Mouse (Mus musculus): ENCODE measurements around the gene Dync1i2.

Dync1i2 gene

DNA sequence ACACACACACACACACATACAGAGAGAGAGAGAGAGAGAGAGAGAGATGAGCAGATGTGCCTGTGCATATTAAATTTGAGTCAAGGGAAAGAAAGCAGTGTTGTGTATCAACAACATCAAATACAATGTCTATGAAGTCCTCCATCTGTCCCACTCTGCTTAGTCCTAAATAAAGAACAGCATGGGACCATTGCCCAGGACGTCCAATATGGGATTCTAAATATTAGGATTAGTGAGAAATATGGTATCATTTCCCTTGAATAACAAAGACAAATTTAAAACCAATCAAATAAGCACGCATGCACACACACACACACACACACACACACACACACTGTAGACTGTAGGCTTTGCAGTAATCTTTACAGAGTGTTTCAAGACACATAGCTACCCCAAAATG is 9.6 kb upstream of the Dync1i2 start:
- in situ Hi-C loops (cut with MboI; ENCODE audit: low sequenced_read_pairs) = no loop called here

DNA sequence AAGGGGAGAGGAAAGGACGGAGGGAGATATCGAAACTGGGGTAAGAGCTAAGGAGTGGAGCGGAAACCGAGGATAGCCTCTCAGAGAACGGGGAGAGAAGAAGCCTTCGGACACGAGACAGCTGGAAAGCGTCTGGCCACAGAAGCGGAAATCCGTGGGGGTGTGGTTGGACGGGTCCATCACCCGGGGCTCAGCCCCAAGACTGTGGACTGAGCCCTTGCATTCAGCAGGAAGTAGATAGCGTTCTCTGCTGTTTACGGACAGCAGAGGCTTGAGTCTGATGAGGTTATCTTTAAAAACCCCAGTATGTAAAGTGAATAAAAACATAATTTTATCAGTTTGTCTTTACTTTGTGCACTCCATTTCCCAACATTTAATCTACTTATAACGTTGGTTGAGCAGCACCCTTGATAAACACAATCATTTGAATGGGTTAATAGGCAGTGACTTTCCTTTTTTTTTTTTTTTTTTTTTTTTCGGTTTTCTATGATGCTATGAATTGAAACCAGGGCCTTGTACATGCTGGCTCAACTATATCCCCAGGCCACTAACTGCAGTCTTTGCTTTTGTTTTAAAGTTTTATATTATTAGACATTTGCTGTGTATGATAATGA is 7.6 kb upstream of the Dync1i2 start:
- in situ Hi-C loops (cut with MboI; ENCODE audit: low sequenced_read_pairs) = no loop called here

DNA sequence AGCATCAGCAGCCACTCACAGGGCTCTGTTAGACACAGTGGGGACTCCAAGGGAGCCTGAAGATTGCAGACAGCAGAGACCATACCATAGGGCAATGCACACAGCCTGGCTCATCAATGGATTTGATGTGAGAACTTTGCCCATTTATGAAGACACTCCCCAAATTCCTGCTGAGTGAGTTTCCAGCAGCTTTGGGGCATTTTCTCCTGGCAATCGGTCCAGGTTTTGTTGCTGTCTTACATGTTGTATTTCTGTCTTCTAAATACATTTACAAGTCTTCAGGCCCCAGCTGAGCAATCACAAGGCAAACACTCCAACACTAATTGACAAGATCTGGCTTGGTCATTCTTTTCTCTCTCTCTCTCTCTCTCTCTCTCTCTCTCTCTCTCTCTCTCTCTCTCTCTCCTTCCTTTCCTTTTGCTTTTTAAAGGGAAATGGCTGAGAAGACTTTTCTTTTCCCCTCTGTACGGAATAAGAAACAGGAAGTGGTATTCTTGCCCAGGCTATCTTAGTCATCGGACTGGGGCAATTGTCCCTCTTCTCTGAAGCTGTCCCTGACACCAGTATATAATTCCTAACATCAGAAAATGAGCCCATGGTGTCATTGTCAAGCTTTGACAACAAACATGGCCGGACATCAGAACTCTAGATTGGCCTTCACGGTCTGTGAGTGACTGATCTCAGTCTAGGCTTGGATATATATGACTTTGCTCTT is 2.3 kb upstream of the Dync1i2 start:
- in situ Hi-C loops (cut with MboI; ENCODE audit: low sequenced_read_pairs) = no loop called here

DNA sequence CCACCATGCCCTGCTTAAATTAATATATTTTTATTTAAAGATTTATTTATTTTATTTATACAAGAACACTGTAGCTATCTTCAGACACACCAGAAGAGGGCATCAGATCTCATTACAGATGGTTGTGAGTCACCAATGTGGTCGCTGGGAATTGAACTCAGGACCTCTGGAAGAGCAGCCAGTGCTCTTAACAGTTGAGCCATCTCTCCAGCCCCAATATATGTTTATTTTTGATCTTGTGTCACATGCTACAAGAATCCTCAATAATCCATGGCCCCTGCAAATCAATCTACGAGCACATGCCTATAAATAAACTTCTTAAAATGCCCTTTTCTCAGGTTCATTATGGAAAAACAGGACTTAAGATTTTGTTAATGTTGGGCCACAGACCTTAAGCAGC is 410 bp upstream of the Dync1i2 start:
- in situ Hi-C loops (cut with MboI; ENCODE audit: low sequenced_read_pairs) = no loop called here

DNA sequence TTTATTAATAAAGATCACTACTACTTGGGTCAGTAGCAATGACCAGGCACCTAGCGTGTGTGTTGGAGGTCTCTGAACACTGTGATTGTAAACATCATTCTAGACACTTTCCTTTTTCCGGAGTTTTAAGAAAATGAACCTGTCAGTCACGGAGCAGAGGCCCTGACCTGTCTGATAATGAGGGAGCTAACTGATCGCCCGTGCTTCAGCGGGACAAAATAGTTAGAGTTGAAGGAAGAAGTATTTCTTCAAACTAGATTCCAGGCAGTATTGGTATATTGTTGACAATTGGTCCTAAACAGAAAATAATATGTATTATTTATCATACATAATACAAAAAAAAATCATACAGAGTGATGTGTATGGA is 837 bp downstream of the Dync1i2 start:
- in situ Hi-C loops (cut with MboI; ENCODE audit: low sequenced_read_pairs) = no loop called here

DNA sequence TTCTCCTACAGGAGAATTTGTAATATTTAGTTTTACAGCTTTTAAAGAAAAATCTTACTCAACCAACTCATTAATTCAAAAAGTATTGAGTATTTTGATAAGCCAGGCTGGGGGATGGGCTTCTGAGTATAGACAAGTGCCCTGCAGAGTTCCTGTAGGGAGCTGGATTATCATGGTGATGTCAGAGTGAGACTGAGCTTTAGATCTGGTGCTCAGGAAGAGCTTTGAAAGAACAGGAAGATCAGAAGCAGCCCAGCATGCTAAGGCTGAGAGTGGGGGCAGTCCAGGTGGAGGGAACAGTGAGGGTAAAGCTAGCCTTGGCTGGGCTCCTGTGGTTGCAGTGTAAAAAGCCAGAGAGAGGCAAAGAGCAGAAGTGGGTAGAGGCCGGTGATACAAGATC is 9.5 kb downstream of the Dync1i2 start:
- in situ Hi-C loops (cut with MboI; ENCODE audit: low sequenced_read_pairs) = no loop called here

DNA sequence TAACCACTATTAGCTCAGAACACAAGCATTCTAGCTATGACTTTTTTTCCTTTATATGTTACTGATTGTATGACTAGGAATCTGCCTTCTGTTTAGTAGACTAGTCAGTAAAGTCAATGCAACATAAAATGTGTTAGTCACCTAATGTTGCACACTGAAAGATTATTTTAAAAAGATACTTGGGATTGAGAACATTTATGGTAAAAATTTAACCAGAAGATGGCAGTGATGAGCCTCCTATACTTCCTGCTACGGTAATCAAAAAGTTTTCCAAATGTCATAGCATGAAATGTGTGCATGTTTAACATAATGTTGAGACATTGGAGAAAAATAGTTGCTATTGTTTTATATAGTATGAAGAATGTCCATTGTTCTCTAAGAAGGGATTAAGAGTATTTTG is 15.9 kb downstream of the Dync1i2 start:
- in situ Hi-C loops (cut with MboI; ENCODE audit: low sequenced_read_pairs) = no loop called here

DNA sequence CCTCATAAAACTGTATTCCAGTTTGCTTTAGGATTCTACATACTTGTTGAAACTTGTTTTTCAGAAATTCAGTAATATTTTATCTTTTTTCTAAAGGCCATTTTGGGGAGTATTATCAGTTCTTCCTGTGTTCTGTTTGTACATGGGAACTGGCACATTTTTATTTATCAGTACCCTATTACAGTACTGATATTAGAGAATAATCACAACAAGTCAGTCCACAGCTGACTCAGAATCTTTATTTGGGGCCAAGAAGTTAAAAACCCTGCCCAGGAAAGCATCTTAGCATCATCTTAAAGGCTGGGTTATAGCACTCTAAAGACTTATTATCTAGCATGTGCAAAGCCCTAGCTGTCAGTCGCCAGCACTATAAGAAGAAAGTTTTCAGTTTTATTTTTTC is 18.1 kb downstream of the Dync1i2 start:
- in situ Hi-C loops (cut with MboI; ENCODE audit: low sequenced_read_pairs) = no loop called here

DNA sequence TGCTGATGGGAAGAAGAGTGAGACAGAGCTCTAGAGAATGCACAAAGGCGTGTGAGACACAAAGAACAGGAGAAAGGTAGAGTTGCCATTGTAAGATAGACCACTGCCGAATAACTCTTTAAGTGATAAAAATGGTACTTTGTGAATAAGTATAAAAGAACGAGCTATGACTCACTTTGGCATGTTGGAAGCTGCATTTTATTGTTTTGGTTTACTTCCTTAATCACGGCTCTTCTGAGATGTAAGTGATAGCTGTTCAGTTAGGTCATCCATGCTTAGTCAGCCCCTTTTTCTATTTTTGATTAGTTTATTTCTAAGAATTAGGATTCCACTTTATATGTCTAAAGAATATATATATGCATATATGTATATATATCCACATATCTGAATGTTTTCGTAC is 20.4 kb downstream of the Dync1i2 start:
- in situ Hi-C loops (cut with MboI; ENCODE audit: low sequenced_read_pairs) = no loop called here

DNA sequence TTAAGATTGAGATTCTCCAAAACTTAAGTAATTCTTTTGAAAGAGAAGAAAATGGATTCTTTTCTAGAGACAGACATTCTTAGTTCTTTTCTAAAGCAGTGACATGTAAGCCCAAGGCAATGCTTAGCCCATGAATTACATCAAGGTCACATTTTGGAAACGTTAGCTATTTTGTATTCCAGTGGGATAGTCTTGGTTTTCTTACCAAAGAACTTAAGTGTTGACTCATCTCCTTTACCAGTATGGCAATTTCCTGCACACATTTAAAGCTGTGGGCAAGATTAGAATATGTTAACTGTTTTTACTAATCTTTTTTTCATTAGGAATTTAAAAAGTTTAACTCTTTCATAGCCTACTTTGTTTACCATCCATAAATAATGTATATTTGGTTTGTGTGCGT is 21.5 kb downstream of the Dync1i2 start:
- in situ Hi-C loops (cut with MboI; ENCODE audit: low sequenced_read_pairs) = no loop called here

DNA sequence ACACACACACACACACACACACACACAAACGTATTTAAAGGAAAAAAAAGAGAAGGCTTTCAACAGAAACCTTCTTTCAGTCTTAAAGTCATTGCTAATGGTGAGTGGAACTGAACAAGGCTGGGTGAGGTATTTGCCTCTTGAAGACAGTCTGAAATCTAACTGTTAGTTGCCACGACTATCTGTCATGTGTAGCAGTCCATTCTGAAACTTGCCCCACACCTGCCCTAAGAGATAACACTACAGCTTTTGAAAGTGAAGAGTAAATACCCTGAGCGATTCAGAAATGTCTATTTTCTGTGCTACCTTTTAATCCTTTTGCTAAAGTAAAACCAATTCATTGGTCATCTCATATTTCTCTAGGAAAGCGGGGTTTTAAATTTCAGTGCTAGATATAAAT is 23.9 kb downstream of the Dync1i2 start:
- in situ Hi-C loops (cut with MboI; ENCODE audit: low sequenced_read_pairs) = no loop called here

DNA sequence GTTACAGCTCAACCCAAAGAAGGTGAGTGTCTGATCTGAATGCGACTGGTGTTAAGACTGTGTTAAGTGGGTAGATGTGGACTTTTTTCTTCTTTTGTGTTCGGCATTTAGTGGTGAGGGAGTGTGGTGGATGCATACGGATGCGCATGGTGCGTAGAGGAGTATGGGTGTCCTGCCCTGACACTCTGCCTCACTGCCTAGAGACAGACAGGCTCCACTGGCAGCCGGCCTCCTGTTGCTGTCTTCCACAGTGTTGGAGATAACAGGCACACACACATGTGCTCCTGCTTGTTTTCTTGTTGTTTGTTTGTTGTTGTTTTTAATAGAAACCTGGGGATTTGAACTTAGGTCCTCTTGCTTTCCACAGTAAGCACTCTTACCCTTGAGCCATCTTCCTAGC is 24.5 kb downstream of the Dync1i2 start:
- in situ Hi-C loops (cut with MboI; ENCODE audit: low sequenced_read_pairs) = no loop called here

DNA sequence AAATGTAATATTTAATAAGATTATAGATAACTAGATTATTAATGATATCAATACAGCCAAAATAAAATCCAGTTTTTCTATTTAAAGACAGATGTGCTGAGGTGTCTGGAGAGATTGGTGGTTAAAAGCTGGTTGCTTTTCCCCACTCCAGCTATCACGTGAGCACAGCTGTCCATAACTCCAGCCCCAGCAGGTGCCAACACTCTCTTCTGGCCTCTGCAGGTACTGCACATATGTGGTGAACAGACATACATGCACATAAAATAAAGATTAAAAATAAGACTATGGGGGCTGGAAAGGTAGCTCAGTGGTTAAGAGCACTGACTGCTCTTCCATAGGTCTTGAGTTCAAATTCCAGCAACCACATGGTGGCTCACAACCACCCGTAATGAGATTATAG is 30.0 kb downstream of the Dync1i2 start:
- in situ Hi-C loops (cut with MboI; ENCODE audit: low sequenced_read_pairs) = no loop called here

DNA sequence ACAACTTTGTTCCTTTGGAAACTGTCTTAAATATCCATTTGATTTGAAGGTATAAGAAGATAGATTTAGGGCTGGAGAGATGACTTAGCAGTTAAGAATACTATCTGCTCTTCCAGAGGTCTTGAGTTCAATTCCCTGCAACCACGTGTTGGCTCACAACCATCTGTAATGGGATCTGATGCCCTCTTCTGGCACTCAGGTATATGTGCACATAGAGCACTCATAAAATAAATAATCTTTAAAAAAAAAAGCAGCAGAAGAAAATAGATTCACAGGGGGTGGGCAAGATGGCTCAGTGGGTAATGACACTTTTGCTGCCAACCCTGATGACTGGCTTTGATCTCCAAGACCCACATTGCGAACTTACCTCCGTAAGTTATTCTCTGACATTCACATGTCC is 30.7 kb downstream of the Dync1i2 start:
- in situ Hi-C loops (cut with MboI; ENCODE audit: low sequenced_read_pairs) = no loop called here

DNA sequence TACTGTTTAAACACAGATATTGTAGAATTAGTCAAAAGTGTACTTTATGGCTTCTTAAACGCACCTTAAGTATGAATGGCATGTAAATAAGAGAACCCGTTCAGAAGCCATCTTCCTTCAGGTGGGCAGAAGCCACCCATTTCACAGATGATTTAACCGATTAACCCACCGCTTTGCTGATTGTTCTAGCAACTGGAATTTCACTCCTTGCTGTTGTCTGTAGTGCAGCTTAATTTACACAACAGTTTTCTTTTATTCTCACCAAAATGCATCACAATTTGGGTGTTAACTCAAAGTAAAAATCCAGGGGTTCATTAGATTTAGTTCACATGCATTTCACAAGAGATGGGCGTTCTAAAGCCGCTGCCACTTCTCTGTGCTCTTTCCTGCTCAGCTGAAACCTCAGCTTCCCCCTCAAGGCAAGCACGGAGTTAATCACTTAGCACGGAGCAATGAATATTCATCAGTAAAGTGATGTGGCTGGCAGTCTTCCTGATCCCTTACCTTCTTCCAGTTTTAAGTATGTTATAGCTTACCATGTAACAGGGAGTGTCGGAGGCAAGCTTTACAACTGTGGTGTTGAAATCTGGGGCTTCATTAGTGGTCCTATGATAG is 31.7 kb downstream of the Dync1i2 start:
- in situ Hi-C loops (cut with MboI; ENCODE audit: low sequenced_read_pairs) = no loop called here

DNA sequence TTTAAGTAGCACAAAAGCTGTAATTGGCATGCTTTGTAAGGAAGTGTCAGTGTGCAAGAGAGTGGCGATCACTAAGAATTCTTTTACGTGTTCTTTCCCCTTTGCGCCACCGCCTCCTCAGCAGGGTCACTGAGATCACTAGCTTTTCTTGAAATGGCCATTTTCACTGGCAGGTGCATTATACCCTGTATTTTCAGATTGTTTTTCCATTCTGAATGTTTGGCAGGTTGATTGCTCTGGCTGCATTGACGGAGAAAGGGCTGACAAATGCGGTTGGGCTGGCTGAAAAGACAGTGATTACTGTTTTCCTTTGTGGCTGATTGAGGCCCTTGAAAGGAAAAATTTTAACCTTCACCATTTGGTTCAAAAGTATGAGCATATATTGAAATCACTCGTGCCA is 33.3 kb downstream of the Dync1i2 start:
- in situ Hi-C loops (cut with MboI; ENCODE audit: low sequenced_read_pairs) = no loop called here

DNA sequence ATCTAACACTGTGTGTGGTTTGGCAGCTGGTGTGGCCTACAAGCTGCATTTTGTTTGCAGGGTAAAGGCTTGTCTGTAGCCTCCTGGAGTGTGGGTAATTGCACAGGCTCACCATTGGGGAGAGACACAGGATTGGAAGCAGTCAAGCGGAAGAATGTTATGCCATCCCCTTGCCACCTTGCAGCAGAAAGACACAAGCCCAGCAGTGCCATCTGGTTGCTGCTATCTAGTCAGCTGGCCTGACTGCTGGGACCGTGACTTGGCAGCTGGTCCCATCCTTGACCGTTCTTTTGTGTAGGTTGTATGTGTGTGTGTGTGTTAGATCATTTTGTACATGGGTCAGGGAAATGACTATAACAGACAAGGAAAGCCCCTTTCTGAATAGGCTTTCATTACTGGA is 33.9 kb downstream of the Dync1i2 start:
- in situ Hi-C loops (cut with MboI; ENCODE audit: low sequenced_read_pairs) = no loop called here

DNA sequence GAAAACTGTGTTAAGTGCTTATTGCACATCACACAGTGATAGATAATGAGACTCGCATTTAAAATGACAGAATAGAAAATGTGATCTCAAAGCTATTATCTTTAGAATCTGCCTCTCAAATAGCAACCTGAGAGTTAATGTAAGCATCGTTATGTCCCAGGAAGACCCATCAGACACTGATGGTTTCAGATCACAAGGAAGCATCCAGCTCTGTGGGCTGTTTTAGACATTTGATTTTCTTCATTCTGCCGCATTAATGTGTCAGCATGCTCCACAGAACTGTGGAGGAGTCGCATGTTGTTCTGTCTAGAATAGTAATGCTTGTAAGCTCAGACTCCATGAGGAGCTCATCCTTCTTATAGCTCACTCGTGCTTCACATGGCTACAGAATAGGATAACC is 34.6 kb downstream of the Dync1i2 start:
- in situ Hi-C loops (cut with MboI; ENCODE audit: low sequenced_read_pairs) = no loop called here

DNA sequence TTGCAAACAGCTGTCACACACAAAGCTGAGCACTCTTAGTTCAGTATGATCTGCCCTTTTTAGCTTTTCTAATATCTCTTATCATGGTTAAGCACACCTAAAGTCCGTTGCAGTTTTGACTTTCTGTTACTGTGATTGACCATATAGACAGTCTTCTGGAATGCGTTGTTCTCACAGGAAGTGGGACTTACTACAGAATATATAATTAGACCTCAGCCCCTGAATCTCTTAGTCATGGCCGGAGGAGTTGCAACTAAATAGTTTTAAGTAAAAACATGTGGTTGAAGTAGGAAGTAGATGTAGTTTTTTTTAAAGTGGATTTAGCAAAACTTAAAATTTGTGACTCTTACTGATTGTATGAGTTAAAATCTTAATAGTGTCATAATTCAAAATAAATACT is 36.6 kb downstream of the Dync1i2 start:
- in situ Hi-C loops (cut with MboI; ENCODE audit: low sequenced_read_pairs) = no loop called here

DNA sequence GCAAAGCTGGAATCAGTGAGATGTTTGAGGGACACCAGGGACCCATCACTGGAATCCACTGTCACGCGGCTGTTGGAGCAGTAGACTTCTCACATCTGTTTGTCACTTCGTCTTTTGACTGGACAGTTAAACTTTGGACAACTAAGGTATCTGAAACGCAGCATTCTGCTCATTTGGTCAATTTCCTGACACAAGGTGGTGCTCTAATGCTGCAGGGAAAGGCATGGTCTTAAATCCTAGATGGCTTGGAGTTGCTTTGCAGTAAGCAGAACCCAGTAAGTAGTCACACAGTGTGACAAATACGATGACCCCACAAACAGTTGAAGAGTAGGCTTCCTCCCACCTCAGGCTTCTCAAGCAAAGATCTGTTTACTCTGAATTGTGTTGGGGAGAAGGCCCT is 39.3 kb downstream of the Dync1i2 start:
- in situ Hi-C loops (cut with MboI; ENCODE audit: low sequenced_read_pairs) = no loop called here

DNA sequence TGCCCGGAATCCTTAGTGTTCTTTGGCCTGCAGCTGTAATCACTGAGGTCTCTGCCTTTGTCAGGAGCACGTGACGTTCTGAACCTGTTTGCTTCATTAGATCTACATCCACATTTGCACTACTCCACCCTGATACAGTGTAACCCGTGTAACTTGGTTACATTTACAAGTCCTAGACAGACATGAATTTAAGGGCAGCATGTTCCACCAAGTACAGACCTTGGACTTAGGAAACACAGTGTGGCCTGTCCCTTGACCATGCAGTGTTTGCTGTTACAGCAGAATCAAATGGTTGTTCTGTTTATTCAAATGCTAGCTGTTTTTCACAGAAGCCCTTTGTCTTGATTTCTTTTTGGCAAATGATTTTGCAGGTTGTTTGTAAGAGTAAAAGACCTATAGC is 43.3 kb downstream of the Dync1i2 start:
- in situ Hi-C loops (cut with MboI; ENCODE audit: low sequenced_read_pairs) = no loop called here

DNA sequence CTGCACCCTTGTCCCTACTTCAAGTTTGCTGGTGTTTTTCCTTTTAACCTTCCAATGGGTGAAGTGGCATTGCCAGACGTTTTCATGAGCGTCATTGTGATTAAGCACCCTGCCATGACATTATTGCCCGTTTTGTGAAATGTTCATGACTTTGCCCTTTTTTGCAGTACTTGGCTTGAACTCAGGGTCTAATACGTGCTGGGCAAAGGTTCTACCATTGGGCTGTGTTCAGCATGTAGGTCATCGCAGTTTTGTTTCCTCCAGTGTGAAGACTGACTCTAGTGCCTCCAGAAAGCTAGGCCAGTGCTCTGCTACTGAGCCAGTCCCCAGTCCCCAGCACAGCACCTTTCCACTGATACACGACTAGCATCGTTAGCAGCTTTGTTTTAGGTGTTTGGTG is 45.1 kb downstream of the Dync1i2 start:
- in situ Hi-C loops (cut with MboI; ENCODE audit: low sequenced_read_pairs) = no loop called here

DNA sequence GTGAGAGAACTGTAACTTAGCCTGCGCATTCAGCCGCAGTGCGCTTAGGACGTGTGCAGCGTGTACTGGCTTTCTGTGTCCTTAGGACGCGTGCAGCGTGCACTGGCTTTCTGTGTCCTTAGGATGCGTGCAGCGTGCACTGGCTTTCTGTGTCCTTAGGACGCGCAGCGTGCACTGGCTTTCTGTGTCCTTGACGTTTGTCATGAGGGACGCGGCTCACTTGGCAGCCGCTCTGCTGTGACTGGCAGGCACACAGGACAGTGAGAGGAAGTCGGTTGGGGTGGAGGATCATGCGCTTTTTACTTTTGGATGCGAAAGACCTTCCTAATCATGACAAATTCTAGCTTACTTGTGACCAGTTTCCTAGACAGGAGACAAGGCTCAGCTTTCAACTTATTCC is 53.1 kb downstream of the Dync1i2 start:
- in situ Hi-C loops (cut with MboI; ENCODE audit: low sequenced_read_pairs) = no loop called here

All from CH12F3 (cell line).